Mouse (Mus musculus): ENCODE measurements around the gene Dlg4. TPM values are rescaled to one million over a fixed set of nuclear protein-coding genes. Genes with fewer than 3 reads are reported as not detected.

The Dlg4 gene
- total and polyA plus RNA-seq, 2 experiments from 2014 or later = 18.1 to 269 TPM

DNA sequence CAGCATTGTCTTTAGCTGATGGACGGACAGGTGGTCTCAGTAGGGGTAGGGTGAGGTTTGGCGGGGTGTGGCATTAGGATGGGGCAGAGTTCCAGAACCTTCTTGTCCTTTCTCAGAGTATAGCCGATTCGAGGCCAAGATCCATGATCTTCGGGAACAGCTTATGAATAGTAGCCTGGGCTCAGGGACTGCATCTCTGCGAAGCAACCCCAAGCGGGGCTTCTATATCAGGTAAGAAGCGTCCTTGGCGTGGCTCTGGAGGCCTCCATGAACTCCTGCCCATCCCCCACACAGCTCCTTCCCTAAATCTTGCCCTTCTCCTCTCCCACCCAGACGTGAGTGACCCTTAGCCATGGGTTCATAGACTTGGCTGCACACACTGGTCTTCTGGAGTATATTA is 22.9 kb downstream of the Dlg4 start:
- ATAC-seq (ENCODE audit: low FRiP score) = no peak

DNA sequence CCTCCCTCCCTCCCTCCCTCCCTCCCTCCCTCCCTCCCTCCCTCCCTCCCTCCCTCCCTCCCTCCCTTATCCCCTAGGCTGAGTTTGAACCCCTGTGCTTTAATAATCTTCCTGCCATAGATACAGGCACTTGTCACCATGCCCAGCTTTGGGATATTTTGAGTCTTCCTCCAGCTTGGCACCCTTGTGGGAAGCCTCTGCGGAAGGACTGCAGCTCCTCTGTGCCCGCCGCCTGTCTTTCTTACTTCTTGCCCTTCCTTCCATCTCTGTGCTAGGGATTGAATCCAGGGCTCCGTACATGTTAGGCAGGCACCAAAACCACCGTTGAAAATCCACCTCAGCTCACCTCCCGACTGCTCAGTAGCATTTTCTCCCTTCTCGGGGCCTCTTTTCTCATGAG is 23.4 kb downstream of the Dlg4 start:
- no peaks in the 10 kb centered on the region for H3K27me3 ChIP-seq (ENCODE audit: insufficient read depth, low read length)
- no peak for DNase-seq (ENCODE audit: low spot score)
- no peaks in the 10 kb centered on the region for H3K4me1 ChIP-seq (ENCODE audit: insufficient read depth, low read length)
- WGBS = 90% methylated on average over 7 of the region's 7 CpGs
- H3K4me3 ChIP-seq (ENCODE audit: low read depth, low read length) = no peak overlapping the region
- no peak for ATAC-seq (ENCODE audit: low FRiP score)
- no peaks in the 10 kb centered on the region for H3K9me3 ChIP-seq (ENCODE audit: low read length)
- TF ChIP-seq CTCF (IDR thresholded peaks at IDR 0.05) = no peak
- H3K4me2 ChIP-seq (ENCODE audit: low read depth, low read length, poor library complexity, severe bottlenecking) = no peak overlapping the region
- H3K9ac ChIP-seq (replicated peaks; ENCODE audit: low read length, poor library complexity, severe bottlenecking) = no peak overlapping the region
- peaks cover 71% of the 10 kb centered on the region for H3K36me3 ChIP-seq (ENCODE audit: insufficient read depth, low read length)
- H3K27ac ChIP-seq (ENCODE audit: low read depth, low read length) = no peak overlapping the region

More for the DNA sequence above, 22.9 kb downstream of the Dlg4 start:
- Histone ChIP-seq H3K27me3 (ENCODE audit: insufficient read depth, low read length) (no peaks in the 10 kb centered on the region), H3K9me3 (ENCODE audit: low read length) (no peaks in the 10 kb centered on the region), H3K27ac (ENCODE audit: low read depth, low read length) (no peak overlapping the region), H3K9ac (replicated peaks; ENCODE audit: low read length, poor library complexity, severe bottlenecking) (no peak overlapping the region), H3K4me2 (ENCODE audit: low read depth, low read length, poor library complexity, severe bottlenecking) (no peak overlapping the region), H3K4me3 (ENCODE audit: low read depth, low read length) (no peak overlapping the region), H3K36me3 (ENCODE audit: insufficient read depth, low read length) (peaks cover 71% of the 10 kb centered on the region), H3K4me1 (ENCODE audit: insufficient read depth, low read length) (no peaks in the 10 kb centered on the region)
- 93% methylated on average over 10 of the region's 10 CpGs for WGBS
- no peak for TF ChIP-seq CTCF (IDR thresholded peaks at IDR 0.05)
- DNase-seq (ENCODE audit: low spot score) = no peak

DNA sequence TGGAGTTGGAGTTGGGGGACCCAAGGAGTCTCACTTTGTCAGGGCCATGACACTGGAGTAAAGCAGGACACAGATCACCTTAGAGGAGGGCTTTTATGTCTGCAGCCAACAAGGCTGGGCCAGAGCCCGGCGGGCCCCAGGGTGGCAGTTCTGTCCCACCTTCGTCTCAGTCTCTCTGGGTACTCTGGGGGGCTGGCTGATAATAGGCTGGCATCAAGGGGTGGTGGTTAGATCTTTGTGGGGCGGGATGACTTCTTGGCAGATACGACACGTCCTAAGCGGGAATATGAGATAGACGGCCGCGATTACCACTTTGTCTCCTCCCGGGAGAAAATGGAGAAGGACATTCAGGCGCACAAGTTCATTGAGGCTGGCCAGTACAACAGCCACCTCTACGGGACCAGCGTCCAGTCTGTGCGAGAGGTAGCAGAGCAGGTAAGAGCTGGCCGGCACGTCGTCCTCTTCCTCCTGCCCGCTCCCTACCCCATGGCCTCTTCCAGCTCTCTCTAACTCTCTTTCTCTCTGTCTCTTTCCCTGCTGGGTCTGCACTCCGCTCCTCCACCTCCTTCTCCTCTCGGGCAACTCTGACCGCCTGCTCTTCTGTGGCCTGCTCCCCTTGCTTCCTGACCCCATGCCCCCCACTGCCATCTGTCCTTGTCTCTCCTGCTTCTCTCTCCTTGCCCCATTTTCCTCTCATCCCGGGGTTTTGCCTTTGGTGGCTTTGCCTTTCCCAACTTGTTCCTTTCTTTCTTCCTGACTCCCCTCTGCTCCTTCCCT is 25.8 kb downstream of the Dlg4 start:
- H3K4me1 ChIP-seq (ENCODE audit: insufficient read depth, low read length) = no peaks in the 10 kb centered on the region
- ATAC-seq (ENCODE audit: low FRiP score) = no peak
- no peak for TF ChIP-seq CTCF (IDR thresholded peaks at IDR 0.05)
- peaks cover 74% of the 10 kb centered on the region for H3K36me3 ChIP-seq (ENCODE audit: insufficient read depth, low read length)
- no peaks in the 10 kb centered on the region for H3K27me3 ChIP-seq (ENCODE audit: insufficient read depth, low read length)
- WGBS = 88% methylated on average over 23 of the region's 23 CpGs
- H3K9ac ChIP-seq (replicated peaks; ENCODE audit: low read length, poor library complexity, severe bottlenecking) = no peak overlapping the region
- DNase-seq (ENCODE audit: low spot score) = no peak
- no peak overlapping the region for H3K4me3 ChIP-seq (ENCODE audit: low read depth, low read length)
- H3K27ac ChIP-seq (ENCODE audit: low read depth, low read length) = no peak overlapping the region
- no peaks in the 10 kb centered on the region for H3K9me3 ChIP-seq (ENCODE audit: low read length)
- H3K4me2 ChIP-seq (ENCODE audit: low read depth, low read length, poor library complexity, severe bottlenecking) = no peak overlapping the region

DNA sequence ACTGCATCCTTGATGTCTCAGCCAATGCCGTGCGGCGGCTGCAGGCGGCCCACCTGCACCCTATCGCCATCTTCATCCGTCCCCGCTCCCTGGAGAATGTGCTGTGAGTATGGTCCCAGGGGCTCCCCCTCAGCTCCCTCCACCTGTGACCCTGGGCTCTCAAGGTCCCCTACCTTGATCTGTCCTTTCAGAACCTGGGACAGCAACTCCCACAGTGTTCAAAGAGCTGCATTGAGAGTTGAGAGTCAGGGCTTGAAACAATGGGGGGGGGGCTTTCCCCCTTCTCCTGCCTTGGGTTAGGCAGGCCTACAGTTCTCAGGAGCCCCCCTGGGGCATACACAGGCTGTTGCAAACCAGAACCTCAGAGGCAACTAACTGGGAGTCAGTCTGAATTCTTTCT is 26.9 kb downstream of the Dlg4 start:
- Histone ChIP-seq H3K4me3 (ENCODE audit: low read depth, low read length) (no peak overlapping the region), H3K4me1 (ENCODE audit: insufficient read depth, low read length) (no peaks in the 10 kb centered on the region), H3K9ac (replicated peaks; ENCODE audit: low read length, poor library complexity, severe bottlenecking) (no peak overlapping the region), H3K9me3 (ENCODE audit: low read length) (no peaks in the 10 kb centered on the region), H3K27me3 (ENCODE audit: insufficient read depth, low read length) (no peaks in the 10 kb centered on the region), H3K27ac (ENCODE audit: low read depth, low read length) (no peak overlapping the region), H3K4me2 (ENCODE audit: low read depth, low read length, poor library complexity, severe bottlenecking) (no peak overlapping the region), H3K36me3 (ENCODE audit: insufficient read depth, low read length) (peaks cover 64% of the 10 kb centered on the region)
- no peak for TF ChIP-seq CTCF (IDR thresholded peaks at IDR 0.05)
- 85% methylated on average over 7 of the region's 7 CpGs for WGBS
- DNase-seq (ENCODE audit: low spot score) (no peak), ATAC-seq (ENCODE audit: low FRiP score) (no peak)

DNA sequence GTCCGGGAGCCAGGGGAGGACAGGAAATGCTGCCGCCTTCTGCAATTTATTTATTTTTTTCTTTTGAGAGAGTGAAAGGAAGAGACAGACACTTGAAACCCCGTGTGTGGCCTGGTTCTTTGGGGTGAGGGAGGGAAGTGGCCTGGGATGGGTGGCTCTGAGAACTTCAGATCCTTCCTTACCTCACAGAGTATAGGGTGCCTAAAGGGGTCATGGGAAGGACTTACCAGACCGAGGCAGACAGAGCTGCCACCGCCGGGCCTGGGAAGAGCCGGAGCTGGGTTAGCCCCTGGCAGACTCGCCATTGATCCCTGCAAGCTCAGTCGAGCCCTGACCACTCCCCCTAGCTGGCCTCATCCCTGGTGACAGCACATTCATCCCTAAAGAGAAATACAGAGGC is 28.7 kb downstream of the Dlg4 start:
- no peaks in the 10 kb centered on the region for H3K4me1 ChIP-seq (ENCODE audit: insufficient read depth, low read length)
- TF ChIP-seq CTCF (IDR thresholded peaks at IDR 0.05) = no peak
- no peaks in the 10 kb centered on the region for H3K27me3 ChIP-seq (ENCODE audit: insufficient read depth, low read length)
- H3K36me3 ChIP-seq (ENCODE audit: insufficient read depth, low read length) = peaks cover 49% of the 10 kb centered on the region
- no peak overlapping the region for H3K4me3 ChIP-seq (ENCODE audit: low read depth, low read length)
- no peak for ATAC-seq (ENCODE audit: low FRiP score)
- no peak overlapping the region for H3K27ac ChIP-seq (ENCODE audit: low read depth, low read length)
- H3K9ac ChIP-seq (replicated peaks; ENCODE audit: low read length, poor library complexity, severe bottlenecking) = no peak overlapping the region
- DNase-seq (ENCODE audit: low spot score) = no peak
- no peak overlapping the region for H3K4me2 ChIP-seq (ENCODE audit: low read depth, low read length, poor library complexity, severe bottlenecking)
- WGBS = 31% methylated on average over 9 of the region's 9 CpGs
- no peaks in the 10 kb centered on the region for H3K9me3 ChIP-seq (ENCODE audit: low read length)

DNA sequence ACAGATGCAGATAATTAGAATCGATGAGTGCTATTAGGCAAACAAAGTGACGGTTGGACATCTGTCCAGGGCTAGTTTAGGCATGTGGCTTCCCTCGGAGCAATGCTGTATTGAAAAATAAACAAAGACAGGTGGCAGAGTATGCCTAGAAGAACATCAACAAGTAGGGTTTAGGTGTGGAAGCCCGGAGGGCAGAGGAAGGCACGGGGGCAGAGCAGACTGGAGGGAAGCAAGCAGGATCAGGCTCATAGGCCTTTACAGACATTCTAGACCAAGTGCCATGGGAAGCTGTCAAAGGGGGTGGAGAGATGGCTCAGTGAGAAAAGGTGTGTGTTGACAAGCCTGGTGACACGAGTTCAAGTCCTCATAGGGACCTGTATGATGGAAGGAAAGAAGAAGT is 32.6 kb downstream of the Dlg4 start:
- no peaks in the 10 kb centered on the region for H3K4me1 ChIP-seq (ENCODE audit: insufficient read depth, low read length)
- H3K27ac ChIP-seq (ENCODE audit: low read depth, low read length) = no peak overlapping the region
- no peak overlapping the region for H3K4me2 ChIP-seq (ENCODE audit: low read depth, low read length, poor library complexity, severe bottlenecking)
- no peak for TF ChIP-seq CTCF (IDR thresholded peaks at IDR 0.05)
- no peak for ATAC-seq (ENCODE audit: low FRiP score)
- DNase-seq (ENCODE audit: low spot score) = no peak
- 76% methylated on average over 6 of the region's 6 CpGs for WGBS
- H3K27me3 ChIP-seq (ENCODE audit: insufficient read depth, low read length) = no peaks in the 10 kb centered on the region
- peaks cover 13% of the 10 kb centered on the region for H3K36me3 ChIP-seq (ENCODE audit: insufficient read depth, low read length)
- H3K9ac ChIP-seq (replicated peaks; ENCODE audit: low read length, poor library complexity, severe bottlenecking) = no peak overlapping the region
- H3K4me3 ChIP-seq (ENCODE audit: low read depth, low read length) = no peak overlapping the region
- no peaks in the 10 kb centered on the region for H3K9me3 ChIP-seq (ENCODE audit: low read length)

Measured in midbrain, postnatal 0 days (tissue).